Mouse (Mus musculus) heart, embryonic 11.5 days (tissue): ENCODE data around the gene Vstm4. TPM values are rescaled to one million over a fixed set of nuclear protein-coding genes. Genes with fewer than 3 reads are reported as not detected.
A peak's percentile ranks its signal among the peaks of the same experiment; 100 is the strongest.

Source experiments
- ATAC-seq: fragments of 200-750 bp; cut with Nextera tagmentation; replicated peaks from 2 replicates; pipeline ENCODE4 v1.8.0; 2017; ENCODE audit warnings: moderate library complexity; ENCODE audit not compliant: insufficient number of reproducible peaks, low FRiP score, low TSS enrichment
- H3K27ac ChIP-seq: fragments of 300-500 bp; sonication (generic); 2 replicates; pipeline ENCODE4 v1.5.1; 2014; ENCODE audit warnings: mild to moderate bottlenecking, low read depth, low read length
- H3K27me3 ChIP-seq: fragments of 300-500 bp; sonication (generic); 2 replicates; pipeline ENCODE4 v1.6.1; 2014; ENCODE audit warnings: mild to moderate bottlenecking, low read length, mixed read lengths; ENCODE audit not compliant: control insufficient read depth, insufficient read depth
- H3K36me3 ChIP-seq: fragments of 300-500 bp; sonication (generic); 2 replicates; pipeline ENCODE4 v1.6.1; 2014; ENCODE audit warnings: mild to moderate bottlenecking, low read length, moderate library complexity, mixed read lengths; ENCODE audit not compliant: control insufficient read depth, insufficient read depth
- H3K4me1 ChIP-seq: fragments of 300-500 bp; sonication (generic); 2 replicates; pipeline ENCODE4 v1.6.1; 2014; ENCODE audit warnings: low read length; ENCODE audit not compliant: control insufficient read depth, insufficient read depth
- H3K4me2 ChIP-seq: fragments of 300-500 bp; sonication (generic); 2 replicates; pipeline ENCODE4 v1.6.1; 2014; ENCODE audit warnings: mild to moderate bottlenecking, moderate library complexity
- H3K4me3 ChIP-seq: fragments of 300-500 bp; sonication (generic); 2 replicates; pipeline ENCODE4 v1.5.1; 2014; ENCODE audit warnings: low read depth, low read length
- H3K9ac ChIP-seq: fragments of 300-500 bp; sonication (generic); 2 replicates; pipeline ENCODE4 v1.6.1; 2014; ENCODE audit warnings: mild to moderate bottlenecking, low read depth, low read length, moderate library complexity
- H3K9me3 ChIP-seq: fragments of 300-500 bp; sonication (generic); replicated peaks from 2 replicates; pipeline ENCODE4 v1.6.1; 2016; ENCODE audit warnings: low read length; ENCODE audit not compliant: control insufficient read depth
- WGBS: fragments of 180-500 bp; shearing (Covaris S2); extraction: QIAGEN DNeasy Blood & Tissue Kit; methylation state at CpG from one replicate; pipeline ENCODE4 v1.1.7; 2014; ENCODE audit not compliant: insufficient replicate concordance; 5-methylcytosine and 5-hydroxymethylcytosine counted together
- polyA plus RNA-seq: library from polyadenylated mRNA; unstranded; fragments of >200 nt; fragmentation: Nextera tagmentation; extraction: Ambion mirVana; gene quantifications from 2 replicates; pipeline ENCODE4 v1.2.1, GENCODE M21; 2014

Vstm4 gene
- polyA plus RNA-seq, 1 experiment from 2014 or later: 9.7 TPM

DNA sequence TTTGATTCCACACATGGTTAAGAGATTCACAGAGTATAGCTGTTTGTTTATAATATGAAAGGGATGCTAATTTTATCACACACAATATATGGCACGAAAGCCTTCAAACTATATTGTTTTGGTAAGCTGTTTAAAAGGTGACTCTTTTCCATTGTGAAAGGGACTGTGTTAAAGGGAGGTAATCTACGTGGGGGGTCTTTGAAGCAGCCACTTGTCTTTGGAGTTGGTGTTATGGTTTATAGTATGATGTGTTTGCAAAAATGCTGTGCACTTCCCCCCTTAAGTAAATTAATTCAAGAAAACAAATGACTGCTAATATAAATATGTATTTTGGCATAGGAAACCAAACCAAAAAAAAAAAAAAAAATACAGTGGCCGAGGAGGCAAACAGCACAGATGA lies 8.8 kb downstream of the Vstm4 start:
- Histone ChIP-seq H3K4me3 (no peak overlapping the region), H3K27me3 (no peaks in the 10 kb centered on the region), H3K36me3 (no peaks in the 10 kb centered on the region; the same call in 1 of the 2 replicates), H3K9me3 (no peaks in the 10 kb centered on the region), H3K4me2 (no peak overlapping the region), H3K9ac (no peak overlapping the region), H3K4me1 (peaks cover 14% of the 10 kb centered on the region), H3K27ac (no peak overlapping the region)
- no peak for ATAC-seq
- 75% methylated on average over 3 of the region's 3 CpGs for WGBS

DNA sequence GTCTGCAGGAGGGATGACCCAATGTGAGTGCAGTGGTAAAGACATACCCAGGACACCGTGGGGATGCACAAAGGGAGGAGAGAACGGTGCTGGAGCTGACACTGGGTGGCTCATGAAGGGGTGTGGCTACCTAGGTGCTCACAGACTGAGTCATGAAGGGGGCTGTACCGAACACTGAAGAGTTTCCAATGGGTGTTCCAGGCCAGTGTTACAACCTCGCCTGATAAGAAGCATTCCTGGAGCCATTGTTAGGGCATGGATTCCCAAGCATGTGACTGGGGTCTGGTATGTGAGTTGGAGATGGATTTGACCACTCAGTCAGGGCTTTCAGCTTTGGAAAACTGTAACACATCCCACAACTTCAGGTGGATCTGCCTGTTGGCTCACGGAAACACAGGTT lies 15.4 kb downstream of the Vstm4 start:
- Histone ChIP-seq H3K36me3 (no peaks in the 10 kb centered on the region), H3K27ac (no peak overlapping the region), H3K4me1 (peaks cover 3% of the 10 kb centered on the region; the same call in 1 of the 2 replicates), H3K4me2 (no peak overlapping the region), H3K9ac (no peak overlapping the region), H3K27me3 (no peaks in the 10 kb centered on the region), H3K9me3 (no peaks in the 10 kb centered on the region), H3K4me3 (no peak overlapping the region)
- 51% methylated on average over 5 of the region's 5 CpGs for WGBS
- no peak for ATAC-seq

DNA sequence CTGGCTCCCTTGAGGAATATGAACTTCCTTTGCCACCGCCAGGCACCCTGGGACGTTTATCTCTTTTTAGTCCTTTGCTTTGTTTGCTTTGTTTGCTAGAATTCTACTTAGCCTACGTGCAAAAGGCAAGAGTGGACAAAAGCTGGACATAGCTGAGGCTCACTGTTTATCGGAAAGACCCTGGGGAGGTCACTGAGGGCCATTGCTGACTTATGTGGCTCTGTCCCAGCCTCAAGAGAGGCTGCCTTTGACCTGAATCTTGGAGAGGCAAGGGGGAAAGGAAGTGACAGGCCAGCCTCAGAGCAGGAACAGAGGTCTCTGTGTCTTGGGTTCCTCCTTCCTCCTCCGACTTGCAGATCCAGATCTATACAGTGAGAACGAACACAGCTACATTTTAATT lies 21.0 kb downstream of the Vstm4 start:
- ATAC-seq: no peak
- Histone ChIP-seq H3K9ac (no peak overlapping the region), H3K27me3 (no peaks in the 10 kb centered on the region), H3K36me3 (no peaks in the 10 kb centered on the region), H3K4me1 (peaks cover 21% of the 10 kb centered on the region), H3K4me3 (no peak overlapping the region), H3K9me3 (no peaks in the 10 kb centered on the region), H3K27ac (no peak overlapping the region), H3K4me2 (no peak overlapping the region)
- 57% methylated on average over 6 of the region's 6 CpGs for WGBS

DNA sequence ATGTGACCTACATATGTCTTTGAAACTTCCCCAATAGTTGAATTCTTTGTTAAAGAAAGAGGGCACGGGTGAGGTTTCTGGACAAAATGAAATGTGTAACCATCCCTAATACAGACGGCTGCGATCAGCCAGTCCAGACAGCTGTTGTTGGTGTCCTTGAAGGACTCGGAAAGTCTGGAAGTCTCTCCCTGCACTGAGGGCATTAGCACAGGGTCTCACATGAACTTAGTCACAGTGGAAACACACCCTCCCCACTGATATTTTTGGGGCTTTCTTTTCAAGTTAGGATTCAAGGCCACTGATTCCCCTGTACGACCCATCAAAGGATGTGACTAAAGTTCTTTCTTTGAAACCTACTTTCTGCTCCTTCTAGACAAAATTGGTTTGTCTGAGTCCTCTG lies 23.8 kb downstream of the Vstm4 start:
- Histone ChIP-seq H3K9me3 (no peaks in the 10 kb centered on the region), H3K4me2 (no peak overlapping the region), H3K9ac (no peak overlapping the region), H3K4me1 (peaks cover 25% of the 10 kb centered on the region), H3K4me3 (no peak overlapping the region), H3K36me3 (no peaks in the 10 kb centered on the region), H3K27ac (no peak overlapping the region), H3K27me3 (no peaks in the 10 kb centered on the region)
- 84% methylated on average over 5 of the region's 5 CpGs for WGBS
- ATAC-seq: no peak

DNA sequence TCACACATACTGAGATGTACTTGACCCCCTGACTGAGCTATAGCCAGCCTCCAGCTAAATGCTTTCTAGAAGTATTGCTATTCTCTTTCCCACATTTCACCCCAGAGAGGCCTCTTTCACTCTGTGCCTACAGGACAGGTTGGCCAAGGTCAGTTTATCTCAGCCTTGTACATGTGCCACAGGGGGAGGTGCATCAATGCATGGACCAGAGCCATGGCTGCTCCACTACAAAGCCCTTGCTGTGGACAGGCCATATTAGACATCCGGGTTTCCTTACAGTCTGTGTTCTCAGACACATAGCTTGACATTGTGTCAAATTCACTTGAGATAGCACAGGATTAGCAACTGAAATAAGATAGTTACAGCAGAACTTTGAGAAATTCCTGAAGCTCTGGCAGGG lies 25.1 kb downstream of the Vstm4 start:
- Histone ChIP-seq H3K27me3 (no peaks in the 10 kb centered on the region), H3K4me1 (peaks cover 25% of the 10 kb centered on the region), H3K4me3 (no peak overlapping the region), H3K4me2 (no peak overlapping the region), H3K27ac (no peak overlapping the region), H3K9me3 (no peaks in the 10 kb centered on the region), H3K36me3 (no peaks in the 10 kb centered on the region), H3K9ac (no peak overlapping the region)
- ATAC-seq: no peak; the same call in 1 of the 2 replicates
- WGBS: 18% methylated on average over 1 of the region's 1 CpGs

DNA sequence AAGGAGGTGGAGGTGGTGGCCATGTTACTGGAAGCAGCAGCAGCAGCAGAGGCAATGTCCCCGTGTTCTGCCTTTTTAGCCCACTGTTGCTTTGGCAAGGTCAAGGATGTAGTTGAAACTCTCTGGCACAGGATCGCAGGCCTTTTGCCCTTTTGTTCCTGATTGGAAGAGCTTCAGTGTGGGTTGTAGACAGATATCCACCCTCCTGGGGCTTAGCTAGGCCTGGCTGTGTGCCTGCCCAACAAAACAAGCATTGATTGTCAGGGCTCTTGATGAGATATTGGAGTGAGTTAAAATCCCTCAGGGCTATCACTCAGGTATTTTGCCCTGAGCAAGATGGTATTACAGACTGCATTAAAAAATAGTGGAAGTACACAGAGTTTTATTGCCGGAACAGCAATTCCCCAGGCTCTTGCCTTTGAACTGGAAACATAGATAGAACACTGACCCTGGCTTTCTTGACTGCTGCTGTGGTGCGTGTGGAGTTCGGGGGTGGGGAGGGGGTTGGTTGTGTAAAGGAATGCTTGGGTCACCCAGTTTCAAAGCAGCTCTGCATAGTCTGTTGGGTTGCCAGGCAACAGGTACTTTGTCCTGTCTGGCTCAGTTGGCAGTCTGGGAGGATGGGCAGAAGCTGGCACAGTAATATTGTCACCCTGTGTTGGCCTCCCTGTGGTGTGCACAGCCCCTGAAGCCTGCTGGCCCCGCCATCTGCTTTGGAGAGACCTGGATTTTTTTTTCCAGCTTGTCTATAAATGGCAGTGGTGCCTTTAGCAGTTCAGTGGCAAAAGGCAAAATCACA lies 32.5 kb downstream of the Vstm4 start:
- 29% methylated on average over 6 of the region's 6 CpGs for WGBS
- Histone ChIP-seq H3K4me2 (no peak overlapping the region), H3K4me3 (no peak overlapping the region), H3K4me1 (peaks cover 14% of the 10 kb centered on the region), H3K36me3 (no peaks in the 10 kb centered on the region), H3K9ac (no peak overlapping the region), H3K27me3 (no peaks in the 10 kb centered on the region), H3K27ac (peak overlapping the region; percentile 47; the same call in 1 of the 2 replicates), H3K9me3 (no peaks in the 10 kb centered on the region)
- ATAC-seq: peak; percentile 71; the same call in 1 of the 2 replicates

DNA sequence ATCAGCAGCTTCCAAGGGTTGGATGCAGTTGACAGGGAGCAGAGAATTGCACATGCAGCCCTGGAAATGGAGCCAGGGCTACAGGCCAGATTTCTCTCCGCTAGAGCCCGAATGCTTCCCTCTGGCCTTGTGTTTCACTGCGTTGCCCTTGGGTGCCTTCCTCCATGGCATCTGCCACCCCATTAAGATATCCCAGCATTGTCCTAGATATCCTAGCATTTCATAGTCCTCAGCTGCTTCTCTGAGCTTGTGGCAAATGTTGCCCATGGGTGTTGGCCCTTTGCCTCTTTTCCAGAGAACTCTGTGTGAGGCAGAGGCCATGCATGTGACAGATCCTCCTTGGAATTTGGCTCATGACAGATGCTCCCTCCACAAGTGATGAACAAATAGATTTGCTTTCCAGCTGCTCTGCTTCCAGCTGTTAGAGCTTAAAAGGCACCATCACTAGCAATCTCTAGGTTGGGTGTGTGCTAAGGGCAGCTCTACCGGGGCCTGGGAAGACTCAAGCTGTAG lies 37.8 kb downstream of the Vstm4 start:
- no peak overlapping the region for H3K27ac ChIP-seq
- no peak overlapping the region for H3K4me2 ChIP-seq
- H3K9ac ChIP-seq: no peak overlapping the region
- H3K9me3 ChIP-seq: no peaks in the 10 kb centered on the region
- no peaks in the 10 kb centered on the region for H3K27me3 ChIP-seq
- H3K4me1 ChIP-seq: peaks cover 5% of the 10 kb centered on the region
- ATAC-seq: no peak
- H3K36me3 ChIP-seq: no peaks in the 10 kb centered on the region
- H3K4me3 ChIP-seq: no peak overlapping the region
- WGBS: 89% methylated on average over 4 of the region's 4 CpGs

DNA sequence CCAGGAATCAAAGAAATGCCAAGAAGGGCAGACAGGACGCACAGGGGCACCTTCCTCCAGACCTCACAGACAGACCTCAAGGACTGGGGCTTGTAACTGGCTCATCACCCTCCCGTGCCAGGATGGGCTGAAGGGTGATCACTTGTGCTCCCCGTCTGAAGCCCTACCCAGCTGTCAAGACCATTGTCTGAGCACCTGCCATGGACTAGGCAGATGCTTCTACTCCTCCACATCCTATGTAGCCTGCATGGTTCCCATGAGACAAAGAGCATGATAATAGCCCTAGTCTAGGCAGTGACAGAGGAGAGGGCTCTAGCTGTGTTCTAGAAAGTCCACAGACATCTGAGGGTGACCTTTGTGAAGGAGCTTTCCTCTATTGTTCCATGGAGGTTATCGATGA lies 38.3 kb downstream of the Vstm4 start:
- no peak overlapping the region for H3K27ac ChIP-seq
- no peak overlapping the region for H3K9ac ChIP-seq
- no peaks in the 10 kb centered on the region for H3K36me3 ChIP-seq
- H3K4me2 ChIP-seq: no peak overlapping the region
- H3K4me3 ChIP-seq: no peak overlapping the region
- ATAC-seq: no peak
- H3K4me1 ChIP-seq: no peaks in the 10 kb centered on the region
- no peaks in the 10 kb centered on the region for H3K9me3 ChIP-seq
- 77% methylated on average over 4 of the region's 4 CpGs for WGBS
- no peaks in the 10 kb centered on the region for H3K27me3 ChIP-seq

DNA sequence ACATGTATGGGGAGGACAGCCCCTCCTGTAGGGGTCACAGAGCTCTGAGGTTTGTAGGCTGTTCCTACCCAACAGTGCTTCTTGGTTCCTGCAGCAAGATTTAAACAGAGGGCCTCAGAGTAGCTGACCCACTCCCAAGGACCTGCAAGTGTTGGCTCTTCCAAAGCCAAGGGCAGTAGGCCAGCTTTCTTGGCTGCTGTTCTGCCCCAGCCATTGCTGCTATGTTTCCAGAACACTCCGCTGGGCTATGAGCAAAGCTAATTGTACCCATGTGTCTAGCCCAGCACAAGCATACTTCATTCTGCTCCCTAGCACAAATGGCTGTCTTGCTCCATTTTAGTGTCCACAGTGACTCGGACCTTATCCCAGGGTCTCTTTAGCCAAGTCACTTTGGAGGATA lies 40.3 kb downstream of the Vstm4 start:
- no peak overlapping the region for H3K4me2 ChIP-seq
- H3K9me3 ChIP-seq: no peaks in the 10 kb centered on the region
- H3K27ac ChIP-seq: no peak overlapping the region
- no peak overlapping the region for H3K4me3 ChIP-seq
- H3K27me3 ChIP-seq: no peaks in the 10 kb centered on the region
- 85% methylated on average over 2 of the region's 2 CpGs for WGBS
- H3K9ac ChIP-seq: no peak overlapping the region
- H3K4me1 ChIP-seq: peaks cover 9% of the 10 kb centered on the region
- H3K36me3 ChIP-seq: no peaks in the 10 kb centered on the region
- ATAC-seq: no peak
